Mouse (Mus musculus) forebrain, embryonic 13.5 days (tissue): ENCODE measurements at regions not wholly inside any gene's neighbourhood (a gene's known extent, or its start where the extent isn't known, plus 50 kb on each side); places are given as distances from the start of the nearest gene placed in this dataset.
"Not testable (repeated sequence)": the region's sequence is repeated elsewhere in the genome, so short reads cannot be mapped to it uniquely, and the experiment has no call there.

Source experiments
- ATAC-seq: fragments of 200-750 bp; cut with Nextera tagmentation; 2 replicates; pipeline ENCODE4 v1.8.0; 2017
- H3K27ac ChIP-seq: fragments of 300-500 bp; sonication (generic); 2 replicates; pipeline ENCODE4 v1.5.1; 2015; ENCODE audit warnings: inconsistent platforms, mild to moderate bottlenecking, moderate library complexity
- H3K27me3 ChIP-seq: fragments of 300-500 bp; sonication (generic); 2 replicates; pipeline ENCODE4 v1.6.1; 2015; ENCODE audit warnings: mild to moderate bottlenecking, inconsistent platforms
- H3K36me3 ChIP-seq: fragments of 300-500 bp; sonication (generic); 2 replicates; pipeline ENCODE4 v1.6.1; 2015; ENCODE audit warnings: mild to moderate bottlenecking, inconsistent platforms; ENCODE audit not compliant: poor library complexity, severe bottlenecking
- H3K4me1 ChIP-seq: fragments of 300-500 bp; sonication (generic); 2 replicates; pipeline ENCODE4 v1.6.1; 2015; ENCODE audit warnings: inconsistent platforms
- H3K4me2 ChIP-seq: fragments of 300-500 bp; sonication (generic); 2 replicates; pipeline ENCODE4 v1.6.1; 2015; ENCODE audit warnings: inconsistent platforms, mild to moderate bottlenecking, moderate library complexity
- H3K4me3 ChIP-seq: fragments of 300-500 bp; sonication (generic); 2 replicates; pipeline ENCODE4 v1.5.1; 2015; ENCODE audit warnings: mild to moderate bottlenecking, inconsistent platforms
- H3K9ac ChIP-seq: fragments of 300-500 bp; sonication (generic); 2 replicates; pipeline ENCODE4 v1.6.1; 2015; ENCODE audit warnings: mild to moderate bottlenecking, inconsistent platforms
- H3K9me3 ChIP-seq: fragments of 300-500 bp; sonication (generic); replicated peaks from 2 replicates; pipeline ENCODE4 v1.6.1; 2016; ENCODE audit warnings: inconsistent platforms
- WGBS: fragments of 180-500 bp; shearing (Covaris S2); methylation state at CpG from one replicate; pipeline ENCODE4 v1.1.7; 2015; 5-methylcytosine and 5-hydroxymethylcytosine counted together

DNA sequence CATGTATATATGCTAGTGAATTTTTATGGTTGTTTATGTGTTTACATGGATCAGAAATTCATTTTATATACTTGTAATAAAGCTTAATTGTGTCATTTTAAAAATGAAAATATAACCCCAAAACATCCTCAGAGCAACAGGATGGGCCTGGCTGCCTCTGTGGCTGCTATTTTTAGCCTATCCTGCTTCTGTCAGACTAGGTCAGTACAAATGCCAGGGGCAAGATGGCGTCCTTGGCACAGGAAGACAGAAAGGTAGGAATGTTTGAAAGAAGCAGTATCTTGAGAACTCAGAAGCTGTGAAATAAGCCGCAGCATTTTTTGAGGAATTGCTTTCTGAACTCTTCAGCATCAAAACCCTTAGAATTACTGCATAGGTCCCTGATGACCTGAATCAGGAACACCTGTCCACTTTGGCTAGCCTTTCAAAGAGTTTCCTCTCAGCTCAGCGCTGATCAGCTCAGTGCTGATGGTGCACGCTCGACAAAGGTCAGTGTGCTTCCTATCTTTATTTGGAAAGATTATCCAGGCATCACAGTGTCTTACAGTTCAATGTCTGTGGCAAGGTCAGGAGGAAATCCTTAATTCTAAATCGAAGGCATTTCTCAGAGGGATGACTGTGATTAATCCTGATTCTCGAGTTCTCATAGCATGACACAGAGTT lies 154.9 kb downstream of the Car2 start:
- Histone ChIP-seq H3K27me3 (no peaks in the 10 kb centered on the region), H3K4me2 (no peak overlapping the region), H3K4me1 (no peaks in the 10 kb centered on the region), H3K9ac (no peak overlapping the region), H3K4me3 (no peak overlapping the region), H3K36me3 (no peaks in the 10 kb centered on the region), H3K27ac (no peak overlapping the region), H3K9me3 (no peaks in the 10 kb centered on the region)
- WGBS: 84% methylated on average over 7 of the region's 7 CpGs
- ATAC-seq: no peak

DNA sequence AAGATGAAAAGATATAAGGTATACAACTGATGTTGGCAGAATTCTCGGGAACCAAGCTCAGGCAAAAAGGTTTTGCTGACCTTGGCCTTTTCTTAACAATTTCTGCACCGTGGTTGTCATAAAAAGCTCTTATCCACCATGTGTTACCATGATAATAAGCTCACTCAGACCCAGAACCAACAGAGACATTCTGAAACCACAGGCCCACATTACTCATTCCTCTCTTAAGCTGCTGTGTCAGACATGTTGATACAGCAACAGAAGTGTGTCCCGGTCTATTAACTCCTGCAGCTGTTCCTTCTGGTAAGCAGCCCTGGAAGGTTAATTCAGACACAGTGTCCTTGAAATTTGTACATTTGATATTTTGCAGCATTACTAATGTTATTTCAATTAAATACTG lies 167.9 kb downstream of the Car2 start:
- WGBS: 78% methylated on average over 3 of the region's 3 CpGs
- no peak for ATAC-seq
- no peak overlapping the region for H3K27ac ChIP-seq
- no peak overlapping the region for H3K4me2 ChIP-seq
- H3K4me3 ChIP-seq: no peak overlapping the region
- no peak overlapping the region for H3K9ac ChIP-seq
- H3K9me3 ChIP-seq: no peaks in the 10 kb centered on the region; the same call in 1 of the 2 replicates
- no peaks in the 10 kb centered on the region for H3K4me1 ChIP-seq
- no peaks in the 10 kb centered on the region for H3K36me3 ChIP-seq
- no peaks in the 10 kb centered on the region for H3K27me3 ChIP-seq

DNA sequence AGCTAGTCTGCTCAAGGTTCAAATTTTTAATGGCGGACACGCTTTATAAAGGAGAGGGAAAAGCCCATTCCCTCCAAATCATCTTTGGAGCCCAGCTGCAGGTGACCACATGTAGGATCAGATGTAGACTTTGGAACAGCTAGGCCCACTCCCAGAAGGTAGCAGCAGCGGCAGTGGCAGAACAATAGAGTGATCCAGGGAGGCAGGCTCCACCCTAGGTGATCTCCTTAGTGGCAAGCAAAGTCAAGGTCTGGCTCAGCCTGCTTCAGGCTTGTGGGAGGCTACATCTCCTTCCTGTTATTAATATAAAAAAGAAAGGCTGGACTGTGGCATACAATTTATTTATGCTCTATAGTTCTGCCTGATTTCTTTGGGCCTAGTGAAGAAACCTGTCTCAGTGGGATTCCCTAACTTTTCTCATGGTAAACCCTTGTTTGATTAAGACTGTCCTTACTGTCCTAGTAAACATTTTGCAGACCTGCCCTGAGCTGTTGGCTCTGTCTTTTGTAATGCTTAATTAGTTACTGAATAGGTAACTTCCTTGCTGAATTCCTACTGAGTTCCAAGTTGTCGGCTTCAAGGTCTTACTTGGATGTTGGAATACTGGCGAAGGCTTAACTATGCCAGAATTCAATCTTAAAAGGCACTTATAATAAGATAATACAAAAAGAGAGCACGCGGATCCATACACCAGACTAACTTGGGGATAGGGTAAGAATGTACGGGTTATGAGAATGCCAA lies 169.6 kb downstream of the Car2 start:
- H3K4me1 ChIP-seq, H3K9ac ChIP-seq, H3K4me2 ChIP-seq, H3K9me3 ChIP-seq, H3K27me3 ChIP-seq, ATAC-seq, H3K27ac ChIP-seq, H3K4me3 ChIP-seq, H3K36me3 ChIP-seq: not testable (repeated sequence)
- 88% methylated on average over 8 of the region's 8 CpGs for WGBS

DNA sequence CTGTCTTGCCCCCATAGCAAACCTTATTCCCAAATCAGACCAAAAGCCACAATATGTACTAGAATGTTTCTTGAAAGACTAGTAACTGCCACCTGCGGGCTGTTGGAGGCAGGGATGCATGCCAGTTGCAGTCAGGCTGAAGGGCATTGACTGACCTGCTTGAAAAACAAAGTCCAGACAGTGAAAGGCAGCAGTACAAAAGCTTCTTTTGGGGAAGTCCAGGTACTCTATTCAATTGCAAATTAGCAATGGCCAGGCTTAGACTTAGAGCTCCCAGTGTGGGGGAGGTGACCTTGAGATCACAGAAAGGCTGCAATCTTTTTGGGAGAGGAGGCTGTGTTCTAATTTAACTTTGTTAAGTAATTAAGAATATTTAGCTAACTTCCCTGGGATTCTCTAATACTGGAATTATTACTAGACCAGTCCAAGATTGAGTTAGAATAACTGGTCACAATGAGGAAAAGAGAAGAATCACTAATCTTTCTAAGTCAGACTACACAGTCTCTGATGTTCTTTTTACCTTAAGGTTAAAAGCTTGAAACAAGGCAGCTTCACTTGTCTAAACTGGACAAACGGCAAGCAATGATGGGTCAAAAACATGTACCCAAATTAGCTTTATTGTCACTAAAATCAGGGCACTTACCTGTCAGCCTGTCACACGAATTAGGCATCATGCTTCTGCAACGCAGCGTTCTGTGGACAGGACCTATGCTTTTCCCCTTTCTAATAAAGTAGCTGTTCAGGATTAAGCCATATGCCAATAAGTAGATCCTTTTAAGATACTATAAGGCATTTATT lies 170.9 kb downstream of the Car2 start:
- WGBS: 79% methylated on average over 5 of the region's 5 CpGs

DNA sequence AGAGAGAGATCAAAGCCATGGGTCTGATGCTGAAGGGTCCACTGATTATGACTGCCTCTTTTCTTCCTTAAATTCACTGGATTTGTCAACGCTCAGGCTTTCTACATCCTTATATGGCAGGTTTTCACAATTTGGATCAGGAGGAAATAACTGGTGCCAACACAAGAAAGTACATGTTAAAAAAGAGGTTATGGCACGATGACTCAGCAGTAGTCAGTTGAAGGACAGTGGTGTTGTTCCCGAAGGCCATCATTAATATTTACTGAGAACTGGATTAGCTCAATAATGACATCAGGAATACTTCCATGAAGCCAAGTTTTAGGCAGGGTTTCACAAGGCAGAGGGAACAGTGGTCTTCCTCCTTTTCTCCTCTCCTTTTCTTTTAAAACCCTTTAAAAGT lies 179.6 kb downstream of the Car2 start:
- no peak for ATAC-seq

More for the DNA sequence above, 170.9 kb downstream of the Car2 start:
- not testable (repeated sequence) for ATAC-seq, H3K4me1 ChIP-seq, H3K4me3 ChIP-seq, H3K9me3 ChIP-seq, H3K4me2 ChIP-seq, H3K9ac ChIP-seq, H3K27me3 ChIP-seq, H3K27ac ChIP-seq, H3K36me3 ChIP-seq

DNA sequence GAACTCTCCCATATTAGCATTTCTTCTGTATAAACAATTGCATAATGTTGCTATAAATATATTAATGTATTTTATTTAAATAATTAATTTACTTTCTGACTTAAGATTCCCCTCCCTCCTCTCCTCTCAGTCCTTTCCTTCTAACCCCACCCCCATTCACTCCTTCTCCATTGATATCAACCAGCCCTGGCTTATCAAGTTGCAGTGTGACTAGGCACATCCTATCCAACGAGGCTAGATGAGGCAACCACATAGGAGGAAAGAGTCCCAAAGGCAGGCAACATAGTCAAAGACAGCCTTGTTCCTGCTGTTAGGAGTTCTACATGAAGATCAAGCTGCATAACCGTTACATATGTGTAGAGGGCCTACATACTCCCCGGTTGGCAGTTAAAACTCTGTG lies 182.2 kb downstream of the Car2 start:
- Histone ChIP-seq H3K4me1 (no peaks in the 10 kb centered on the region), H3K4me3 (no peak overlapping the region), H3K9ac (no peak overlapping the region), H3K27me3 (no peaks in the 10 kb centered on the region), H3K9me3 (no peaks in the 10 kb centered on the region), H3K36me3 (no peaks in the 10 kb centered on the region), H3K4me2 (no peak overlapping the region), H3K27ac (no peak overlapping the region)
- no peak for ATAC-seq
- WGBS: 82% methylated on average over 3 of the region's 3 CpGs

More for the DNA sequence above, 179.6 kb downstream of the Car2 start:
- Histone ChIP-seq H3K9ac (no peak overlapping the region), H3K4me3 (no peak overlapping the region), H3K9me3 (no peaks in the 10 kb centered on the region), H3K4me1 (no peaks in the 10 kb centered on the region), H3K36me3 (no peaks in the 10 kb centered on the region), H3K27me3 (no peaks in the 10 kb centered on the region), H3K4me2 (no peak overlapping the region), H3K27ac (no peak overlapping the region)
- WGBS: 88% methylated on average over 3 of the region's 3 CpGs

DNA sequence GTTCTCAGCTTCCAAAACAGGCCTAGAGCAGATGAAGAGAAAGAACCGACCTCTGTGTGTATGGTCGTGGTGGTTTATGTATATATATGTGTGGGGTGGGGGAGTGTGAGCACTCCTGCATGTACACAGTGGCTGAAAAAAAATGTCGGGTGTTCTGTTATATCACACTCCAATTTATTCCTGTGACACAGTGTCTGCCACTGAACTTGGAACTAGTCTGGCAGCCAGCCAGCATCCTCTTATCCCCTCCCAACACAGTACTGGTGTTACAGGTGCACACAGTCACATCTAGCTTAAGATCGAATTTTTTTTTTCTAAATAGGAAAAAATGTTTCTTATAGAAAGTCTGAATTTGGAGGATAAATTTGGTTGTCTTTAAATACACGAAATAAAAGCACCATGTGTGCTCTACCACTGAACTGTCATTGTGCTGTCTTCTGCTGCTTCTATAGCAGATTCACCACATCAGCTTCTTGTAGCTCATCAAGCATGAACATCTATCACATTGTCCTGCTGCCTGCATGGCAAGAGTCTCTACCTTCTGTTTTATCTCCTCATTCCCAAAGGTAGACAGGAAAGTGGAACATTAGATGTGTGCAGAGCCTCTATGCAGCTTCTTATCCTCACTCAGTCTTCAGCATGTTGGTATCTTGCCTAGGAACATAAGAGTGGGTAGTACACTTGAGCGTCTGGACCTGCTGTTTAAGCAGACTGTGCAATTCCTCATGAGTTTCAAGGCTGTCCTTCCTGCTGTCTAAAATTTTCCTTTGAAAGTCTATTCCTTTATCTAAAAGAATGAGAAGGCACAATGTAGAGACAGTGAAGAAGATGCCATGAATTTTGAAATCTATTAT lies 185.2 kb downstream of the Car2 start:
- H3K4me3 ChIP-seq: no peak overlapping the region
- no peaks in the 10 kb centered on the region for H3K4me1 ChIP-seq
- H3K9me3 ChIP-seq: no peaks in the 10 kb centered on the region
- 80% methylated on average over 6 of the region's 6 CpGs for WGBS
- no peaks in the 10 kb centered on the region for H3K27me3 ChIP-seq
- no peak overlapping the region for H3K4me2 ChIP-seq
- H3K27ac ChIP-seq: no peak overlapping the region
- ATAC-seq: no peak
- no peaks in the 10 kb centered on the region for H3K36me3 ChIP-seq
- H3K9ac ChIP-seq: no peak overlapping the region

DNA sequence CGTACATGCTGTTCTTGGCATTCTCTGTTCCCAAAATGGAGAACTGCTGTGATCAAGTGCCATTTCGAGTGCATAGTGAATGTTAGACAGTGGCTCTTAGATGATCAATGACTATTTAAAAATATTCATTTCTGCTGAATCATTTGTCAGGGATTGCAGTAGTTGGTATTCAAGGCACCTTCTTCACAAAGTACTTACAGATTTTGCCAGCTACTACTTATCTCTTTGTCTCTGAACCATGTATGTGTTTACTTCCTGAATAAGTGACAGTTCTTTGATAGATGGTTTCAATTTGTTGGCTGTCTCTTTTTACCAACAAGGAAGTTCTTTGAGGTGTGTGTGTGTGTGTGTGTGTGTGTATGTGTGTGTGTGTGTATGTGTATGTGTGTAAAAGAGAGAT lies 187.3 kb downstream of the Car2 start:
- no peaks in the 10 kb centered on the region for H3K27me3 ChIP-seq
- no peaks in the 10 kb centered on the region for H3K9me3 ChIP-seq
- no peak for ATAC-seq
- H3K36me3 ChIP-seq: no peaks in the 10 kb centered on the region
- no peak overlapping the region for H3K9ac ChIP-seq
- WGBS: 80% methylated on average over 2 of the region's 2 CpGs
- no peak overlapping the region for H3K4me3 ChIP-seq
- H3K4me1 ChIP-seq: no peaks in the 10 kb centered on the region
- H3K4me2 ChIP-seq: no peak overlapping the region
- no peak overlapping the region for H3K27ac ChIP-seq

DNA sequence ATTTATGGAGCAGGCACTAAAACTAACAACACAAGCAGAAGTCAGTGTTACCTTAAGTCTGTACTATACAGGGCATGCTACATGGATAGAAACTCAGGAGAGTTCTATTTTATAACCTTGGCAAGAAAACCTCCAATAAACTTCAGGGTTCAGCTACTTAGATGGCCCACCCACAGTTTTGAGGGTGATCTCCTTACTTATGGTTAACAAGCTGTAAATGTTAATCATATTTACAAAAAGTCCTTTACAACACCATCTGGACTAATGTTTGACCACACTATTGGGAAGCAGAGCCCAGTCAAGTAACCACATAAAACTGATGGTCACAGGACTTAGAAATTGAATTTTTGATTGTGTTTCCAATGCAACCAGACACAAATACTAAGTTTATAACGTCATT lies 187.8 kb downstream of the Car2 start:
- 82% methylated on average over 1 of the region's 1 CpGs for WGBS
- no peak overlapping the region for H3K4me2 ChIP-seq
- no peaks in the 10 kb centered on the region for H3K4me1 ChIP-seq
- no peaks in the 10 kb centered on the region for H3K36me3 ChIP-seq
- H3K4me3 ChIP-seq: no peak overlapping the region
- H3K27ac ChIP-seq: no peak overlapping the region
- no peaks in the 10 kb centered on the region for H3K27me3 ChIP-seq
- no peaks in the 10 kb centered on the region for H3K9me3 ChIP-seq
- no peak overlapping the region for H3K9ac ChIP-seq
- no peak for ATAC-seq

DNA sequence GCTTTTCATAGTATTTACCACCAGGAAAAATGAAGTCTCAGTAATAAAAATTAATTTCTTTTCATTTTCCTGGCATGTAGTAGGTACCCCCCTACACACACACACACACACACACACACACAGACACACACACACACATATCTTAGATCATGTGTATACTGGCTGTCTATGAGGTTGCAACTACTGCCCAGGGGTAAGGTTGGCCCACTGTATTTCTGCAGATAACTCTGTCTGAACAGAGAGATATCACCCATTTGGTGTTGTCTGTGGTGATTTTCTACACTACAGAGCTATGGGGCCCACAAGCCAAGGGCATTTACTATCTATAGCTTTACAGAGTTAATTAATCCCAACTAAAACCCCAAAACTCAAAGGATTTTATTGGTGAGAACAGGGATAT lies 188.9 kb downstream of the Car2 start:
- Histone ChIP-seq H3K9ac (no peak overlapping the region), H3K4me3 (no peak overlapping the region), H3K27me3 (no peaks in the 10 kb centered on the region), H3K4me1 (no peaks in the 10 kb centered on the region), H3K9me3 (no peaks in the 10 kb centered on the region), H3K4me2 (no peak overlapping the region), H3K27ac (no peak overlapping the region), H3K36me3 (no peaks in the 10 kb centered on the region)
- ATAC-seq: no peak

DNA sequence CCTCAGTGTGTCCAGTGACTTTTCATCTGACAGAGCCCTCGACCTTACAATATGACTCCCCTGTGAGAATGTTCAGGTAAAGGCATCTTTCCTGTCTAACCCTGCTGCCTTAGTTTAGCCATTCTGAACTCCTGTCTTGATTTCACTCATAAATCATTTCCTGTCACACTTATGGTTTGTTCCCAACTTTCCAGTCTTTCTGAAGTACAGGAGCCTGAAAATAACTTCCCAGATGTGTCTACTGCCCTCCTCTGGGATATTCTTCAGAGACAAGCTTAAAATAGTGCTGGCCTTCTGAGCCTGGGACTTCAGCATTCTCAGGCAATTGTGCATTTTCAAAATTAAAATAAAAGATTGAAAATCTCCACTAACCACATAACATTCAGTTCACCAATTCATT lies 204.1 kb downstream of the Car2 start:
- Histone ChIP-seq H3K4me3 (no peak overlapping the region), H3K9ac (no peak overlapping the region), H3K4me1 (no peaks in the 10 kb centered on the region), H3K9me3 (no peaks in the 10 kb centered on the region), H3K27me3 (no peaks in the 10 kb centered on the region), H3K36me3 (no peaks in the 10 kb centered on the region), H3K4me2 (no peak overlapping the region), H3K27ac (no peak overlapping the region)
- 86% methylated on average over 1 of the region's 1 CpGs for WGBS
- ATAC-seq: no peak
